Mouse (Mus musculus) embryonic facial prominence, embryonic 12.5 days (tissue): ENCODE results near the gene Cnpy3. TPM values are rescaled to one million over a fixed set of nuclear protein-coding genes. Genes with fewer than 3 reads are reported as not detected.
A peak's percentile ranks its signal among the peaks of the same experiment; 100 is the strongest.

ENCODE experiments used
- ATAC-seq: fragments of 200-750 bp; cut with Nextera tagmentation; 2 replicates; pipeline ENCODE4 v1.8.0; 2017; ENCODE audit not compliant: insufficient number of reproducible peaks, insufficient read depth, low FRiP score, low TSS enrichment
- H3K27ac ChIP-seq: fragments of 300-500 bp; sonication (generic); 2 replicates; pipeline ENCODE4 v1.5.1; 2016; ENCODE audit warnings: mild to moderate bottlenecking
- H3K27me3 ChIP-seq: fragments of 300-500 bp; sonication (generic); 2 replicates; pipeline ENCODE4 v1.6.1; 2016; ENCODE audit warnings: mild to moderate bottlenecking, moderate library complexity
- H3K36me3 ChIP-seq: fragments of 300-500 bp; sonication (generic); 2 replicates; pipeline ENCODE4 v1.6.1; 2016; ENCODE audit warnings: mild to moderate bottlenecking
- H3K4me1 ChIP-seq: fragments of 300-500 bp; sonication (generic); 2 replicates; pipeline ENCODE4 v1.6.1; 2016
- H3K4me2 ChIP-seq: fragments of 300-500 bp; sonication (generic); replicated peaks from 2 replicates; pipeline ENCODE4 v1.6.1; 2016; ENCODE audit warnings: mild to moderate bottlenecking, moderate library complexity
- H3K4me3 ChIP-seq: fragments of 300-500 bp; sonication (generic); 2 replicates; pipeline ENCODE4 v1.5.1; 2016; ENCODE audit warnings: mild to moderate bottlenecking
- H3K9ac ChIP-seq: fragments of 300-500 bp; sonication (generic); 2 replicates; pipeline ENCODE4 v1.6.1; 2016; ENCODE audit warnings: mild to moderate bottlenecking, moderate library complexity
- H3K9me3 ChIP-seq: fragments of 300-500 bp; sonication (generic); 2 replicates; pipeline ENCODE4 v1.6.1; 2016; ENCODE audit warnings: mild to moderate bottlenecking, moderate library complexity
- WGBS: fragments of 180-500 bp; shearing (Covaris S2); methylation state at CpG from one replicate; pipeline ENCODE4 v1.1.7; 2016; 5-methylcytosine and 5-hydroxymethylcytosine counted together
- polyA plus RNA-seq: library from polyadenylated mRNA; unstranded; fragments of >200 nt; fragmentation: Nextera tagmentation; extraction: Ambion mirVana; gene quantifications from 2 replicates; pipeline ENCODE4 v1.2.1, GENCODE M21; 2016

Cnpy3 gene
- polyA plus RNA-seq, 1 experiment from 2014 or later = 63.1 TPM

DNA sequence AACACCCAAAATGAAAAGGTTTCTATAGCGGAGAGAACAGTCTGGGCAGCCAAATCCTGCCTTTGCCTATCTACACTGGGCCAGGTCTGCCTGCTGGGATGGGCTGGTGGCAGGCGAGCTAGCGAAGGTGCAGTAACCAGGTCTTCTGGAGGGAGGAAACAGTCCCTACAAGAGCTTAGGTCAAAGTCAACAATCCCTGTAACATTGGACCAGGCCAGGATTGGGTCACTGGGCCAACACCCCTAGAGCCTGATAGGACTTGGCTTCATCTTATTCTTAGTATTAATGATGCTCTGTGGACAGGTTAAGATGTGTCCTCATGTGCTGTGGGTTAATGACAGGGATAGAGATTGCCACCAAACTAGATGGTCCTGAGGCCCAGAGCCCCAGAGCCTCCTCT is 18.0 kb downstream of the Cnpy3 start:
- no peak for ATAC-seq
- H3K4me1 ChIP-seq = no peaks in the 10 kb centered on the region
- no peak overlapping the region for H3K27ac ChIP-seq
- H3K4me2 ChIP-seq = no peak overlapping the region
- no peak overlapping the region for H3K9ac ChIP-seq
- H3K9me3 ChIP-seq = no peaks in the 10 kb centered on the region
- peaks cover 12% of the 10 kb centered on the region for H3K27me3 ChIP-seq
- peaks cover 31% of the 10 kb centered on the region for H3K36me3 ChIP-seq
- no peak overlapping the region for H3K4me3 ChIP-seq
- WGBS = 90% methylated on average over 3 of the region's 3 CpGs

DNA sequence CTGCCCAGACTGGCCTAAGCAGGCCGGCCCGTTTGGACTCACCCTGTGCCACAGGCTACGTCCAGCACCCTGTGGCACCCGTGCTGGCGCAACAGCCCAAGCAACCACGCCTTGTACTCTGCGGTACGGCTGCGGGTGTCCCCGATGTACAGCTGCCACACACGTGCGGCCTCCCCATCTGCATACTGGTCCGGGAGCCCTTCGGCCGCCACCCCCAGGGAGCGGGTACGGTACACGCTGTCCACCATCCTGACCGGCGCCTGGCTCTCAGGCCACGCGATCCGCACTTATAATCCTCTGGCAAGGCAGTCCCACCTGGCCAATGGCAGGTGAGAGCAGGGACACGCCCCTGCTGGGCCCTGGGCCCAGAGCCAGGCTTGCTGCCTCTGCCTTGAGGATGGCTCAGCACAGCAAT is 23.1 kb downstream of the Cnpy3 start, which contains the start of gene Gnmt:
Gene Gnmt, minus strand, starts transcription at position 265 of the 415 bp plus-strand sequence.
- no peak within 1 kb of the TSS for H3K27ac ChIP-seq
- ATAC-seq = no peak
- WGBS = 17% methylated on average over 24 of the region's 24 CpGs
- peaks cover 12% of the 10 kb centered on the region for H3K36me3 ChIP-seq
- no peak within 1 kb of the TSS for H3K9ac ChIP-seq
- 0 out of 2 replicates have a peak, but pooled peaks cover 3% of the 10 kb centered on the region for H3K4me1 ChIP-seq
- H3K9me3 ChIP-seq = no peaks in the 10 kb centered on the region
- H3K4me2 ChIP-seq = peak within 1 kb of the TSS; percentile 29
- peaks cover 25% of the 10 kb centered on the region for H3K27me3 ChIP-seq
- peak within 1 kb of the TSS; percentile 11; the same call in 1 of the 2 replicates for H3K4me3 ChIP-seq

DNA sequence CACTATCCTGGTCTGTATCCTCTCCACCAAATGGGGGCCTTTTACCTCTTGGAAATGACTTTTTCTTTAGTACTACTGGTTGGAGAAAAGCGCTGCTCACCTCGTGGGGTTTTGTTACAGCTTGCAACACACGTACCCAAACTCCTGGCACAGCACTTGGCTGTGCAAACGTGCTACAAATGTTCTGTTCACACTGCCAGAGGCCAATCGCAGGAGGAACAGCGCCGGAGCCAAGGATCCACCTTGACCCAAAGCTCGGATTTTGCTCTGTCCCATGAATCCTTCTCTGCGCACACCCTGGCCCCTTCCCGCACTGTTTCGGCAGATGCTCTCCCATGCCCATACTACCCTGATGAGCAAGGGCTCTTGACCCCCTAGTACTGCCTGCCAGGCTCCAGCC is 23.5 kb downstream of the Cnpy3 start:
- Histone ChIP-seq H3K27me3 (peaks cover 25% of the 10 kb centered on the region), H3K9me3 (no peaks in the 10 kb centered on the region), H3K9ac (no peak overlapping the region), H3K4me1 (0 out of 2 replicates have a peak, but pooled peaks cover 3% of the 10 kb centered on the region), H3K4me2 (peak overlapping the region; percentile 29), H3K36me3 (peaks cover 17% of the 10 kb centered on the region), H3K27ac (no peak overlapping the region), H3K4me3 (no peak overlapping the region)
- 42% methylated on average over 11 of the region's 11 CpGs for WGBS
- no peak for ATAC-seq

DNA sequence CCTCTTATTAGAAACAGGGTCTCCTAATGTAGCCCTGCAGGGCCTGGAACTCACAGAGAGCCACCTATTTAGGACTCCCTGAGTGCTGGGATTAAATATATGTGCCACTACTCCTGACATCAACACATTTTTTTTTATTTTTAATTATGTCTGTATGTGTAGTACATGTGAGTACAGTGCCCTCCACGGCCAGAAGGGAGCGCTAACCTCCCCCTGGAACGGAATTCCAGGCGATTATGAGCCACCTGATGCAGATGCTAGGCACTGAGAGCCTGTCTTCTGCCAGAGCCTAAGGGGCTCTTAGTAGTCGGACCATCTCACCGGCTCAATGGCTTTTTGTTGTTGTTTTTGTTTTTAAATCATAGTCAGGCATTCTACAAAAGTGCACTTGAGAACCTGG is 24.0 kb downstream of the Cnpy3 start:
- Histone ChIP-seq H3K27ac (no peak overlapping the region), H3K4me2 (no peak overlapping the region), H3K4me3 (no peak overlapping the region), H3K4me1 (0 out of 2 replicates have a peak, but pooled peaks cover 3% of the 10 kb centered on the region), H3K36me3 (peaks cover 21% of the 10 kb centered on the region), H3K27me3 (peaks cover 25% of the 10 kb centered on the region), H3K9ac (no peak overlapping the region), H3K9me3 (no peaks in the 10 kb centered on the region)
- 40% methylated on average over 6 of the region's 6 CpGs for WGBS
- no peak for ATAC-seq

DNA sequence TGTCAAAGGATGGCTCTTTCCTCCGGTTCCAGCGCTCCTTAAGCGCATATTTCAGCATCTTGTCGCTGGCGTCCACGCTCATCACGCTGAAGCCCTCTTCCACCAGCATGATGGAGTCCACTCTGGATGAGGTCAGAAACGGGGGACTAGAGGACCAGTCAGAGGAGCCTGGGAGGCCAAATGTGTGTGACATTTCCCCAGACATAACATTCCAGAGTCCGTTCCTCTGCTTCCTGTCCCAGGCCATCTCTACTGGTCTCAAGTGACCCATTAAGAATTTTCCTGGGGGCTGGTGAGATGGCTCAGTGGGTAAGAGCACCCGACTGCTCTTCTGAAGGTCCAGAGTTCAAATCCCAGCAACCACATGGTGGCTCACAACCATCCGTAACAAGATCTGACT is 24.7 kb downstream of the Cnpy3 start:
- Histone ChIP-seq H3K36me3 (peaks cover 27% of the 10 kb centered on the region), H3K4me2 (no peak overlapping the region), H3K9ac (no peak overlapping the region), H3K27ac (no peak overlapping the region), H3K9me3 (no peaks in the 10 kb centered on the region), H3K4me3 (no peak overlapping the region), H3K4me1 (0 out of 2 replicates have a peak, but pooled peaks cover 3% of the 10 kb centered on the region), H3K27me3 (peaks cover 25% of the 10 kb centered on the region)
- ATAC-seq = no peak
- WGBS = 87% methylated on average over 11 of the region's 11 CpGs

DNA sequence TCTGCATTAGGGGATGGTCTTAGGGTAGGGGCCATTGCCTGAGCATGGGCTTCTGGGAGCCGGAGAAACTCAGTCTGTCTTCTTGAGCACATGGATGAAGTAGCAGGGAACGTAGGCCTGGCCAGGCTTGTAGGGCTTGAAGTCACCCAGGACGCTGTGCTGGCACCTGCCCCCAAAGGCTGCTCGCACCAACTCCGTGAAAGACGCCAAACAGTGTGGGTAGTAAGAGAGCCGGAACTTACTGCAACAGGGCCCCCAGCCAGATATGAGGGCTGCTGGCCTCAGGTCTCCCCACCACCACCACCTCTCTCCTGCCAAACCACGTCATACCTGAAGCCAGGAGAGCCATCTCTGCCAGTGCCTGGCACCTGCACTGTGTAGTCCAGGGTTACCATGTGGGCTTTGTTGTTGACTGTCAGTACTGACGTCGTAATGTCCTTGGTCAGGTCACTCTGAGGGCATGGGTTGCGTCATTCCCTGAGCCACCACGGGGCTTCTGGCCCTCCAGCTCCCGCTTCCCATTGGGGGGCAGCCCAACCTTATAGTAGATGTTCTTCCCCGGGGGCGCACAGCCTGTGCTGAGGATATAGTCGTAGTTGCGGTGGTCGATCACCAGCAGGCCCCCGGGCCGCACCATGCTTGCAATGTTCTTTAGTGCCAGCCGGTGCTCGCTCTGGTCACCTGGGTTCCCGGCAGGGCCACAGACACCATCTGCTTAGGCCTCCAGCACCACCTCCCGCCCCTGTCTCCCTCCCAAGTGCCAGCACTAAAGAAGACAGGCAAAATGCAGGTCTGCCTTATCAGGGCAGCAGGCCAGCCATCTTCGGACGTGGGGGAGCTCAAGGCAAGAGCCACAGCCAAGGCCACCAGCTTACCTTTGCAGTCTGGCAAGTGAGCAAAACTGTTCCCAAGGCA is 26.0 kb downstream of the Cnpy3 start:
- H3K36me3 ChIP-seq = peaks cover 39% of the 10 kb centered on the region
- peaks cover 25% of the 10 kb centered on the region for H3K27me3 ChIP-seq

DNA sequence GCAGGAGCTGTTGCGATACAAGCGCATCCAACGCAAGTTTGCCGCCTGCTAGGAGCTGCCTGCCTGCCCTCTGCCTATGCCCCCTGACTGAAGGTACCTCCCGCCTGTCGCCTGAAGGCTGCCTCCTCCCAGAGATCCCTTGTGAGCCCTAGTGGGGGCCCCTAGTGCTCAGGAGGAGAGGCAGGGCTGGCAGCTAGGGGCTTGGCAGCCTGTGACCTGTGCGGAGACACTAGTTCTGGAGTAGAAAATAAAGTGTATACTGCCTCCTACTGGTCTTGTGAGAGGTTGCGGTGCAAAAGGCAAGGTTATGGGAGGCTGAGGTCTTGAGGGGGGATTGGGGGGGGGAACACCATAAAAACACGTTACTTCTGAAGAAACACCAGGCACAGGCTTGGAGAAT is 26.7 kb downstream of the Cnpy3 start:
- Histone ChIP-seq H3K36me3 (peaks cover 45% of the 10 kb centered on the region), H3K9ac (peak overlapping the region; percentile 24; the same call in 1 of the 2 replicates), H3K27ac (no peak overlapping the region), H3K9me3 (no peaks in the 10 kb centered on the region), H3K4me3 (no peak overlapping the region), H3K4me2 (no peak overlapping the region), H3K4me1 (0 out of 2 replicates have a peak, but pooled peaks cover 3% of the 10 kb centered on the region), H3K27me3 (peaks cover 25% of the 10 kb centered on the region)
- WGBS = 55% methylated on average over 9 of the region's 9 CpGs
- ATAC-seq = no peak

More for the DNA sequence above, 26.0 kb downstream of the Cnpy3 start:
- H3K4me3 ChIP-seq = no peak overlapping the region
- 0 out of 2 replicates have a peak, but pooled peaks cover 3% of the 10 kb centered on the region for H3K4me1 ChIP-seq
- H3K9me3 ChIP-seq = no peaks in the 10 kb centered on the region
- no peak overlapping the region for H3K9ac ChIP-seq
- WGBS = 92% methylated on average over 26 of the region's 26 CpGs
- ATAC-seq = no peak
- H3K27ac ChIP-seq = no peak overlapping the region
- H3K4me2 ChIP-seq = no peak overlapping the region

DNA sequence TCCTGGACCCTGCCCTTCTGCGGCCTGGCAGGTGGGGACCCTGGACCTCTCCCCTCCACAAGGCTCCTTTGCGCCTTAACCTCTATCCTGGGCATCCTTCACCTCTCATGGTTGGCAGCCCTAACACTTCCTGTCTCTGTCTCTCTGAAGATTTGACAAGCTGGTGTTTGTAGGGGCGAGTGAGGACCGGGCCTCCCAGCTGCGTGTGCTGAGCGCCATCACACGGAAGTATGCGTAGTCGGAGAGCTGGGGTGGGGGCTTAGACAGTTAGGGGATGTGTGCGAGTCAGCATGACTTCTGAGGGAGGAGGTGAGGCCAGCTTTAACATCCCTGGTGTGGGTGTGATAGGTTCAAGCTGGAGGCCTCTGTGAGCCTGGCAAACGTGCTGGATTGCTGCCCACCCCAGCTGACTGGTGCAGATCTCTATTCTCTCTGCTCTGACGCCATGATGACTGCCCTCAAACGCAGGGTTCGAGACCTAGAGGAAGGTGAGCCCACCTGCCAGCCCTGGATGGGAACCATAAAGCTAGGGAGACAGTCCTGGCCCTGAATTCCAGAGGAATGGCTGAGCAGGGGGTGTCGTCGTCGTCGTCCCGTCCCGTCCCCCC is 27.4 kb downstream of the Cnpy3 start:
- H3K4me1 ChIP-seq = 0 out of 2 replicates have a peak, but pooled peaks cover 3% of the 10 kb centered on the region
- WGBS = 85% methylated on average over 14 of the region's 20 CpGs
- ATAC-seq = no peak
- H3K4me3 ChIP-seq = no peak overlapping the region
- H3K9me3 ChIP-seq = no peaks in the 10 kb centered on the region
- no peak overlapping the region for H3K4me2 ChIP-seq
- peaks cover 47% of the 10 kb centered on the region for H3K36me3 ChIP-seq
- no peak overlapping the region for H3K9ac ChIP-seq
- H3K27ac ChIP-seq = no peak overlapping the region
- H3K27me3 ChIP-seq = peaks cover 19% of the 10 kb centered on the region

DNA sequence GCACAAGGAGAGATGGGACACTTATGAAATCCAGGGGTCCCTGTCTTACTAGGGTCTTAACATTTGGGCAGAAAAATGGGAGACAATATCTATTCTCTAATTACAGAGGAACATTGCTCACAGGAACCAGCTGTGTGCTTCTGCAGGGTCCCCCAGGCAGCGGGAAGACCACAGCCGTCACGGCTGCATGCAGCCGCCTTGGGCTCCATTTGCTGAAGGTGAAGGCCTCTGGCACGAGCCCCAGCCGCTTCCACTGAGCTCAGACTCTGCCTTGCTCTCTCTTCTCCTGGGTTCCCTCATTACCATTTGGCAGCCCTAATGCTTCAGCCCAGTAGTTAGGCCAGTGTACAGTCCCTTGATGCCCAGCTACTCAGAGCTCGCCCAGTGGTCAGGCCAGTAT is 30.9 kb downstream of the Cnpy3 start:
- 86% methylated on average over 7 of the region's 7 CpGs for whole genome bisulfite sequencing

DNA sequence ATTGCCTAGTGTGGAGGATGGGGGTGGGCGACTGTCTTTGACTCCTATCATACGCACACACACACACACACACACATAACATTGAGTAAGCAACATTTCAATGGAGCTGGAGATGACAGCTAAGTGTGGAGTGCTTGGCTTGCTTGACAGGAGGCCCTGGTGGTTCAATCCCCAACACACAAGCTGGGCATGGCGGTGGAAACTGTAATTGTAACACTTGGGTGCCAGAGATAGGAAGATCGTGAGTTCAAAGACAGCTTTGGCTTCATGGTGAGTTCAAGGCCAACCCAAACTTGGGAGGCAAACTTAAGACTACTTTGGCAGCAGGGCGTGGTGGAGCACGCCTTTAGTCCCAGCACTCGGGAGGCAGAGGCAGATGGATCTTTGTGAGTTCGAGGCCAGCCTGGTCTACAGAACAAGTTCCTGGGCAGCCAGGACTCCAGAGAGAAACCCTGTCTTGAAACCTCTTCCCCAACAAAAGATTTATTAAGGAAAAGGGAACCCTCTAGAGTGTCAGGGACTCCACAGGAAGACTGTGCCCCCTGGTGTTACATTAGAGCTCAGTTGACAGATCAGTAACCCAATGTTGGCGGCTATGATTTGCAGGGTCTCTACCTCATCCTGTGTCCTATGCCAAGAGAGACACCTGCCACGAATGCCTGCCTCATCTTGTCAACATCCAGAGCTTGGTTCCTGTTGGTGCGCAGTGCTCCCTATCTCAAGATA is 37.1 kb downstream of the Cnpy3 start:
- H3K4me3 ChIP-seq = no peak overlapping the region

More for the DNA sequence above, 30.9 kb downstream of the Cnpy3 start:
- Histone ChIP-seq H3K9ac (no peak overlapping the region), H3K27me3 (no peaks in the 10 kb centered on the region), H3K9me3 (no peaks in the 10 kb centered on the region), H3K4me1 (no peaks in the 10 kb centered on the region), H3K4me3 (no peak overlapping the region), H3K36me3 (peaks cover 58% of the 10 kb centered on the region), H3K4me2 (no peak overlapping the region), H3K27ac (no peak overlapping the region)
- no peak for ATAC-seq

DNA sequence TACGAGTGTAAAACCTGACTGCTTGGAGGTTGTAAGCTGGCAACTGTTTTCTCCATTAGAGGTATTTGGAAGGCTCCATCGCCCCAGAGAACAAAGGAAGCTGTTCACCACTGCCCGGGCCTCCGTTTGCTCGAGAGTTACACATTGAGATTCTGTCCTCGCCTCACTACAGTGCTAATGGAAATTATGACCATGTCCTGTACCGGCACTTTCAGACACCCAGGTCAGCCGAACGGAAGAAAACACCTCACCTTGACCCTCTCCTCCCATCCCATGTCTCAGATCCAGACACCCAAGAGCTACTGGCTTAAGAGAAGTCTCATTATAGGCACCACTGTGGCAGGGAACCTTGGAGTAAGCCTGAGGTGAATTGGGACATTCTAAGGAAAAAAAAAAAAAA is 38.2 kb downstream of the Cnpy3 start:
- Histone ChIP-seq H3K4me3 (no peak overlapping the region), H3K9me3 (no peaks in the 10 kb centered on the region), H3K36me3 (peaks cover 36% of the 10 kb centered on the region), H3K4me1 (peaks cover 19% of the 10 kb centered on the region), H3K4me2 (no peak overlapping the region), H3K27me3 (no peaks in the 10 kb centered on the region), H3K27ac (no peak overlapping the region), H3K9ac (no peak overlapping the region)
- no peak for ATAC-seq
- 92% methylated on average over 9 of the region's 9 CpGs for whole genome bisulfite sequencing

More for the DNA sequence above, 37.1 kb downstream of the Cnpy3 start:
- Histone ChIP-seq H3K4me1 (peaks cover 19% of the 10 kb centered on the region), H3K27ac (no peak overlapping the region), H3K4me2 (no peak overlapping the region), H3K27me3 (no peaks in the 10 kb centered on the region), H3K36me3 (peaks cover 36% of the 10 kb centered on the region), H3K9me3 (no peaks in the 10 kb centered on the region), H3K9ac (no peak overlapping the region)
- 94% methylated on average over 11 of the region's 11 CpGs for WGBS
- ATAC-seq = no peak
